Mouse (Mus musculus): ENCODE data around the gene Sema5b.

DNA sequence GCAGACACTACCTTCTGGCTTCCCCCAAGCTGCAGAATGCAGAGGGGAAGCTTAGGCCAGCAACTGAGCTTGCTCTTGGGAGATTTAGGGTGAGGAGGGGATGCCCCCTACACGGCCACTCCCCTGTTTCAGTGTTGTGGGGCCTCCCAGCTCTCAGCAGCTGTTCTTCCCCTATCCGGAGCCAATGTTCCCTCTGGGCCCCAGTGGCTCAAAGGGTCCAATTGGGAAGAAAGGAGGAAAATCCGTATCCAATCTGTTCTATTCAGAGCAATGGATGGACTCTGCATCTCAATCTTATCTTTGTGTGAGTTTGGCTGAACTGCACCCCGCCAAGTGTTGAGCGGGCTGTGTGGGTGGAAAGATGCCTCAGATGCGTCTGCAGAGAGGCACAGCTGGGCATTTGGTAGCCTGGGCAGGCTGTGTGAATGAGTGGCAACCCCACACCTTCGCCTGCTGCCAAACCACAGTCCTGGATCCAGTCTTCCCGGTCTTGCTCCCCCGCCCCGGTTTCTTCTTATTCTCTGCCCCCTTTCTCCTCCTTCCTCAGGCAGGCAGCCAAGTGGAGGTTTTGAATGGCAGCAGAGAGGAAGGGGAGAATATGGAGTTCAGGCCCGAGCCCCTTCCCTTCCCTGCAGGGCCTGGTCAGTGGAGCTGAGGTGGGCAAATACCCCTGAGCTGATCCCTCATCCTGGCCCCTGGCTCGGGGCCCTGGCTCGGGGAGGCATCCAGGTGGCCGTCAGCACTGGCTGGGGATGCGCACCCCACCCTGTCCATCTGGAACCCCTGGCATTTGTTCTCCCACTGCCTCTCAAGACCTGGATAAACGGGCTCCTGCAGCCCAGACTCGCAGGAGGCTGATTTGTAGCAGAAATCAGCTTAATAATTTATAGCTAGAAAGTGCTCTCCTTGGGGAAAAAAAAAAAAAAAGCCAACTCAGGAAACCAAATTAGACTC is 73.2 kb downstream of the Sema5b start:
- TF ChIP-seq CTCF (IDR thresholded peaks at IDR 0.05; ENCODE audit: control insufficient read depth, insufficient read depth, low read length) (no peak), POLR2A (IDR thresholded peaks at IDR 0.05; ENCODE audit: borderline replicate concordance, control insufficient read depth, low read depth, low read length) (no peak)
